Mouse (Mus musculus): ENCODE results near the gene Slc6a9. TPM values are rescaled to one million over a fixed set of nuclear protein-coding genes. Genes with fewer than 3 reads are reported as not detected.

Gene Slc6a9
- 9.4 and 10.3 TPM in 2 replicates for total RNA-seq (2021)
- long read RNA-seq, experiment 1, partial matches to known transcripts: 0 of 6 reads
- long read RNA-seq, experiment 1, other reads (novel, unspliced or antisense): 3 of 6 reads
- long read RNA-seq, experiment 2, transcript Slc6a9-201 (14 exons, 3,479 nt): major isoform, 5 of 10 reads
- long read RNA-seq, experiment 2, partial matches to known transcripts: 1 of 10 reads
- long read RNA-seq, experiment 2, other reads (novel, unspliced or antisense): 4 of 10 reads

DNA sequence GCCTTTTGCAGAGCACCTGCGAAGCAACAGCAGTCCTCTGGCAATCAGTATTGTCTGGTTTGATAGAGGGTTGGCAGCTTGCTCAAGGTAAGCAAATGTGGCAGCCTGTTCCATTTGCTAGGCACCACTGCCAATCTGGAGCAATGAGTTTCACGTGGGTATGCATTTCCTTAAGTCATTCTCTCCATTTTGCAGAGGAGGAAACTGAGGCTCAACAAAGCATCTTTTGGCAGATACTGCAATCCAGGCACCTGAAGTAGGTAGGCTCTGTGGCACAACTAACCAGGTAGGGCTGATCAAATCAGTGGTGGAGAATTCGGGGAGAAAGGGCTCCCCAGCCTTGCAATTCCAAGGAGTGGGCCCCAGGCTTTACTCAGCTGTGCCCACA, at the start of gene Slc6a9:
TSS of gene Slc6a9 (plus strand) at position 50 of the 388 bp plus-strand sequence.
- DNase-seq: no peak

DNA sequence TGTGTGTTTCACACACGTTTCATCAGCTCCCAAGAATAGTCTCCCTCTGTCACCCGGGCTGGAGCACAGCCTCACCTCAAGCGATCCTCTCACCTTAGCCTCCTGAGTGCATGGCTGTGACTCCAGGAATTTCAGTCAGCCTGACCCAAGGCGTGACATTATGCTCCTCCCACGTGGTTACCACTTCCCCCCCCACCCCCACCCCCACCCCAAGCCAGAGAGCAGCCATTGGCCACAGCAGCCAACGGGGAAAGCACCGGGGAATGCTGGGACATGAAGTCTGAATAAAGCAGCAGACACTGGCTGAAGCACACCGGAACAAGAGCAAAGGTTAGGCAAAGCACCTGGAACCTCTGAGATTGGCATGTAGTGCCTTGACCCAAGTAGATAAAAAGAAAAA, 47.3 kb upstream of the Slc6a9 start:
- peak; percentile 24 for DNase-seq

DNA sequence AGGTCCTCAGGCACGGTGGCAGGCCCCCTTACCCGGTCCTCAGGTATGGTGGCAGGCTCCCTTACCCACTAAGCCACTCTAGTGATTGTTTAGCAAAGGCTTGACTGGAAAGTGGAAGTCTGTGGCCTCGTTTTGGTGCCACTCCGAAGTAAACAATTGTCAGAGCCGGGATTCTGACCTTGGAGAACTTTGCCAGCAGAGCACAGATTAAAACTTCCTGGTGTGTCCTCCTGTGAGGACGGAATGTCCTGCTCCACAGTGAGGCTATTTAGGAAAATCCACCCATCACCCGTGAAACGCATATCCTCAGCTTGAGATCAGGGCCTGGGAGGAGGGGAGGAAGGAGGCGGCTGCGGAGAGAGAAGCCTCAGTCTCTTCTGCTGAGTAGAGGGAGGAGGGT, 46.0 kb upstream of the Slc6a9 start:
- DNase-seq: peak; percentile 71

DNA sequence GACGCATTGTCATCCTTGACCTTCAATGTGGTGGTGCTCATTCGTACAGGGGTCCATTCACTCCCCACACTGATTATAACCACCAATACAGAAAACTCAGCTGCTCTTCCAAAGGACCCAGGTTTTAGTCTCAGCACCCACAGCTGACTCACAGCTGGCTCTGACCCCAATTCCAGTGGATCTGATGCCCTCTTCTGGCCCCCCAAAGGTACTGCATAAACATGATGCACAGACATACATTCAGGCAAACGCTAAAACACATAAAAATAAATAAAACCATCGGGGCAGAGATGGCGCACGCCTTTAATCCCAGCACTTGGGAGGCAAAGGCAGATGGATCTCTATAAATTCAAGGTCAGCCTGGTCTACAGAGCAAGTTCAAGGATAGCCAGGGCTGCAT, 34.4 kb upstream of the Slc6a9 start:
- DNase-seq: no peak

DNA sequence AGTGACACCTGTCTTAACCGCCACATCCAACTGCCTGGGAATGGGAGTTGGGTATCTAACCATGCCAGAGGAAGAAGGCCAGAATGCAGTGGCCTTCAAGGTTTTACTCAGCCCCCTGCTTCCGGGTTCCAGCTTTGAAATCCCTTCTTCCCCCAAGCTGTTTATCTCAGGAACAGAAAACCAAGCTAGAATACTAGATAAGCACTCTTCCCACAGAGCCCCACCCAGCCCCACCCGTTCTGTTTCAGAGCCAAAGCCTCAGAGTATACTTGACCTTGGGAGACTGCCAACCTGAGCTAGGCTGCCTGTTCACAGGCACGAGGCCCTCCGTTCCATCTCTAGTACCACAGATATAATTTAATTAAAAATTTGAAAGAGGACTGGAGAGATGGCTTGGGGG, 27.3 kb upstream of the Slc6a9 start:
- peak; percentile 47 for DNase-seq

DNA sequence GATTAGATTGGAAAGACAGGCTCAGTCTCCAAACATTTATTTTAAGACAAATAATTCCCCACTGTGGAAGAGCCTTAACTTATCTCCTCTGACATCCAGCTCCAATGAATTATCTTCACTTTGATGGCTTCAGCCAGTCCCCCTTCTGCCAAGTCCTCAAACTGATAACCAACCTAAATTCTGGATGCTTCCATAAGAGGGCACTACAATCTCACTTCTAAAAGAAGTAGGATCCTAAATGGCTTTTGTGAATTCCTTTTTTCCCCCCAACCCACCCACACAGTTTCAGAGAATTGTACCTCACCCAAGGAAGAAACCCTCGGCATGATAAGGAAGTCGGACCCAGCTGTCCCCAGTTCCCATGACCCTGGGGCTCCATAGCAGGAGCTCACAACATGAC, 23.4 kb upstream of the Slc6a9 start:
- DNase-seq: no peak

DNA sequence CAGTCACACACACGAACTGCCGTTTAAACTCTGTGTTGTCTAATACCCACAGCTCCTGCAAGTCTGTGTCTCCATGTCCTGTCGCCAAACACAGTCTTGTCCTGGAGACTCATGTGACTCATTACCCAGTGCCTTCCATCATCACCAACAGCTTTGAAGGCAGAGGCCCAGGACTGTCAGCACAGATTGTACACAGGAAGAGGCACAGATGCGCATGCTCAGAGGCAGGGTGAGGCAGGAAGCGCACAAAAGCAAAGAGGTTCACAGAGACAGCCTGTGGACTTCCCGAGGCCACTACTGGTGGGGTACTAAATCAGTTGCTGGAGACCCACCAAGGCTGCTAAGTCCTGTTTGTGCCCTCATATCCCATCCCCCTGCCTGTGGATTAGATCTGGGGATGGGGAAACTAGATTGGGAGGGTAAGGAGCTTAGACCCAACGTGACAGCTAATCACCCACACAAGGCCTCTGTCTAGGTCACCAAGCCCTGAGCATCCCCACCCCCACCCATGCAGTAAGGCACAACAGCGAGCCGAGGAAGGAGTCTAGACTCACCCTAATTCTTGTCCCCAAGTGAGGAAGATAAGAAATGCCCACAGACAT, 20.6 kb upstream of the Slc6a9 start:
- DNase-seq: peak; percentile 59

DNA sequence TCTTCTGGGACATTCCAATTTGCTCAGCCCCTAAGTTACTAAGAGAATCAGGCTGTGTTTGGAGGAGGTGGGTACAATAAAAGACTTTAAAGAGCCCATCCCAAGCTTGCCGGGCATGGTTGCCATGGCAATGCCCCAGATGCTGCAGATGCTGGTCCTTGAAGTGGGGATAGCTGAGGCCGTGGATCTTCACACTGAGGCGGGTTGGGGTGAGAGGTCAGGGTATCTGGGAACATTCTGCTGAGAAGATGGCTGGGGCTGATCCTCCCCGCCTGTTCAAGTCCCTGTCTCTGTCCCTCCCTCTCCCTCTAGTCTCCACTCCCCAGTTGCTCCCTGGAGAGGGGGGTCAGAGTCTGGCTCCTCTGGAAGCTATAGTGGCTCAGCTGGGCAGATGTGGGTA, 20.0 kb upstream of the Slc6a9 start:
- DNase-seq: no peak

DNA sequence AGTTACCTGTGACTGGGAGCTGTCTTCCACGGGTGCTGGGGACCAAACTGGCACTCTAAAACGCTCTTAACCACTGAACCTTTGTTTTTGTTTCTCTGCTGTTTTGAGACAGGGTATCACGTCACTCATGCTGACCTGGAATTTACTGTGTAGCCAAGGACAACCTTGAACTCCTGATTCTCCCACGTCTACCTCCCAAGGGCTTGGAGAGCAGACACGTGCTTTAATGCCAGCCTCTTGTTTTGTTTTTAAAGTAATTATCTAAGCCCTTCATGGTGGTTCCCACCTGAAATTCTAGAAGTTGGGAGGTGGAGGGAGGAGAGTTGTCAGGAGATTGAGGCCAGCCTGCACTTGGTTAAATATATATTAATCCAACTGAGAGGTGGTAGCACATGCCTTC, 17.5 kb upstream of the Slc6a9 start:
- DNase-seq: no peak

DNA sequence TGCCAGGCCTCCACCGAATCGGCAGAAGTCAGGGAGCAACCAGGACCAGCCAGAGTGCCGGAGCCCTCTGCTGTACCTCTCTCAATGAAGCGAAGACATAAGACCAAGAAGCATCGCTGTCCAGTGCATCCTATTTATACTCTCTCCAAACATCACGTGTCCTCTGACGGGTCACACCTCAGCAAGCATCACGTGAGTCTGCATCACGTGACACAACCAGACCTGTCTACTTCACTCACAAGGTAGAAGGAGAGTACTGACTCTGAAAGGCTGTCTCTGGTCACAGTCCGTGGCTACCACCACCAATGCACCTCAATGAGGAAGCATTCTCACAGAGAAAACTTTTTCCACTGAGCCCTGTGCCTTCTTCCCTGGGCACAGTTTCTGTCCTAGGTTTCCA, 16.3 kb upstream of the Slc6a9 start:
- no peak for DNase-seq

DNA sequence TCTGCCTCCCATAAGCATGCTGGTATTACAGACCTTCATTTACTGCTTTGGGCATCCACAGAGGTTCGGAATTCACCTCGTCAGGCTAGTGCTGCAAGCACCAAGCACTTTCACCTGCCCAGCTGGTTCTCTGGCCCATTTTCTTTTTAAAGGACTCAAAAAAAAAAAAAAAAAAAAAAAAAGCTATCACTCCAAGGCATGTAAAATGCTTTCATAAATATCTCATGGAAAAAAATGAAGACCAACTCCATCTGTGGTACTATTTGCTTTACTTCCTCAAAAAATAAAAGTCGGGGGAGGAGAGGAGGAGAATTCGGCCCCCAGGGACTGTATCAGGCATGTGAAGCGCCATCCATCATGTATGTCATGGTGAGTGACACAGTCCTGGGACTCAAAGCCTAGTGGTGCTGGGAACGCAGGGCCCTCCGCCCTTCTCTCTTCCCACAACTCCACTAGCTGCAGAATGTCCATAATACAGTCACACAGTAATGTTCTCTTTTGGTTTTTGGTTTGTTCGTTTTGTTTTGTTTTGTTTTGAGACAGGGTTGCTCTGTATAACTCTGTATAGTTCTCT, 5.6 kb upstream of the Slc6a9 start:
- no peak for DNase-seq

DNA sequence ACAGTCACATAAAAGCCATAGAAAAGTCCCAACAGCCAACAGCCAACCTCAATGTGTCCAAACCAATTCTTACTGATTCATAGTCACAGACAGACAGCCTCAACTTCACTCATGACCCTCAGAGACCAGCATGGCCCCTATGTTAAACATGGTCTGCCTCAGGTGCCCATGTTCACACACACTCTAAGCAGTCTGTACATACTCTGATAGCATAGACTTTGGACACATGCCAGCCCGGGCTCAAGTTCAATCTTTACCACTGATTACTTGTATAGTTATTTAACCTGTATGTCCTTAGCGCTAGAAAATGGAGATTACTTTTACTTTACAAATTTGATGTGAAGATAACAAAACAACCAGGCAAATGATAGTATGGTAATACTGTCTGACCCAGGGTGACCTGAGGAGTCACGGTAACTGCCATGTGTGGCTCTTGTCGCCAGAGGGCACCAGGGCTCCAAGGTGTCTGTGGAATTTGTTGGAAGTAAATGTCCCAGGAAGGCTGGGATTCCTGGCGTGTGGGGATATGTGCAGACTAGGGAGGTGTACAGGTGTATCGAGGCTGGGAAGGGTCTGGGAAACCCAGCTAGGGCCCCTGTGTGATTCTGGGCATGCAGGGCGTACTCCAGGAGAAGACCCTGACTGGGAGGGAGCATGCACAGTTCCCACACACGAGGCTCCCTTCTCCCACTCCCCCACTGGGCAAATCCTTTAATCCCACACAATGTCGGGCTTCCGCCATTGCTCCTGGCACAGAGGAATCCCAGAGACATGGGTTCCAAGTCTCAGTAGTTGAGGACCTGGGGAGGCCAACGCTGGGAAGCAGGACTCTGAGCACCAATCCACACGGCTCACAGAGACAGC, 4.8 kb upstream of the Slc6a9 start:
- peak; percentile 85 for DNase-seq

DNA sequence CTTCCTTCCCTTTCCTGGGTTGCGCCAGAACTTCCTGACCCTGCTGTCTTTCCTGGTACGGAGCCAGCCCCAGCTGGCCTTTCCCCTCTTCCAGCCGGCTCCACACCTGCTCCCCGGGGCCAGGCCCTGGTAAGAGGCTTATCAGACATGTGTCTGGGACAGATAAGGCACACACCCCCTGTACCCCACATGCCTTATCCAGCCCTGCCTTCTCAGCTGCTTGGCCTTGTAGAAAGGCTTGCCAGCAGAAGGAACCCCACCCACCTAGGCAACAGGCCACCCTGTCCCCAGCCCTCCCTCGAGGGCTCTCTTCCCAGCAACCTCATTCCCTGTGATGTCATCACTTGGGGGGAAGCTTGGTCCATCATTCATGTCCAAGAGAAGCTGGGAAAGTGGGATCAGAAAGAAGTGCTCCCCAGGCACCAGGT, 4.2 kb upstream of the Slc6a9 start:
- peak; percentile 58 for DNase-seq

DNA sequence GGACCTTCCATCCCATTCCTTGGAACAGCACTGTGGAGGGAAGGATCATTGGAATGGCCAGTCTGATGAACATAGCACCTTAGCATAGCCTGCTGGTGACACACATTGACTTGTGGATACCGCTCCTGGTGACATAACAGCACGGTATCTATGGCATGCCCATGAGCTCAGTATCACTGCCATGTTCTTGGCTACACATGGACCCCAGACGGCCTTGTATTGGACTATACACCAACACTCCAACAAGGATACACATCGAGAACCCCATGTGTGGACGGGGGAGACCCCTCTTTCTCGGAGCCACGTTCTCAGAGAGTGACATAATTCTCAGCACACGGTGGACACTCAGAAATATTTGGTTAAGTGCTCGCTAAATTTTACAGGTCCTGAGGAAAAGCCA, 3.5 kb upstream of the Slc6a9 start:
- DNase-seq: no peak

DNA sequence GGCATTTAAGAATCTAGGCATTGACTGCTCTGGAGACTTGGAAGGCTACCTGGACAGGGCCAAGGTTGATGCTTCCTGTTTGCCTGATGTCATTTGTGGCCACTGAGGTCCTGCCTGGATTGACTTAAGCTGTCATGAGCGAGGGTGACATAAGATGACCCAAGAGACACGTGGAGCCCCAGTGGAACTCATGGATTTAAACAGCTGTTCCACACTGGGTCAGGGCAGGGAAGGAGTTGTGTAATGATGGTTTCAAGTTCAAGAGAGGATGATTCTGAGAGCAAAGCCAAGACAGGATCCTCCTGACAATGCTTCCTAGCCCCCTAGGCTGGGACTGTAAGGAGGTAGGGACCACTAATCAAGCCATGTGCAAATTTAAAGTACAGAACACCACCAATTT, 2.8 kb upstream of the Slc6a9 start:
- no peak for DNase-seq

DNA sequence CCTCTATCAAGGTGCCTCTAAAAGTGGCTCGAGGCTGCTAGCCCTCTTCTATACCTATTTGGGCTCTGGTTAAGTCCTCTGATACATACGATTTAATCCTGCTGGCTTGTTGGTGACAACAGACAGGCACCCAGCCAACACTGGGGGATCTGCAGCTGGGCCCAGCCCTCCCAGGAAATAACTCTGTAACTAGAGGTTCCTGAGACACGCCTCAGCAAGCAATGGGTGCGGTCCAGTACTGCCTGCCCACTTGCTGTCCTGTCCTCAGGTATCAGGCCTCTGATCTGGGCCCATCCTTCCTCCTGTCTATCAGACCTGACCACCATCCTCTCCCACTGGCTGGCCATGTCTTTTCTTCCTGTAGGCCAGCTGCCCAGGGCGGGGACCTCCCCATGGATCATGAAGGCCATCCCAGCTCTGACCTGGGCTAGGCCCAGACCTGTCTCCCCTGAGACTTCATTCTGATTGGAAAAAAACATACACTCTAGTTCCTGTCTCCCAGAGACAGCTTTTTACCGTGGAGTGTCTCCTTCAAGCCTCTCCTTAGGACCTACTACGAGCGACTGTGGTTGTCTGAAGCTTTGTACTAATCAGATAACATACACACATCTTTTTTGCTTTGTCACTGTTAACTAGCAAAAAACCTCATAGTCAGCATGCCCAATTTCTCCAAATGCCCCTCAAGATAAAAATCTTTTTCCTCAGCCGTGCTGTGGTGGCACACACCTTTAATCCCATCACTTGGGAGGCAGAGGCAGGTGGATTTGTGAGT, 2.2 kb upstream of the Slc6a9 start:
- DNase-seq: no peak

DNA sequence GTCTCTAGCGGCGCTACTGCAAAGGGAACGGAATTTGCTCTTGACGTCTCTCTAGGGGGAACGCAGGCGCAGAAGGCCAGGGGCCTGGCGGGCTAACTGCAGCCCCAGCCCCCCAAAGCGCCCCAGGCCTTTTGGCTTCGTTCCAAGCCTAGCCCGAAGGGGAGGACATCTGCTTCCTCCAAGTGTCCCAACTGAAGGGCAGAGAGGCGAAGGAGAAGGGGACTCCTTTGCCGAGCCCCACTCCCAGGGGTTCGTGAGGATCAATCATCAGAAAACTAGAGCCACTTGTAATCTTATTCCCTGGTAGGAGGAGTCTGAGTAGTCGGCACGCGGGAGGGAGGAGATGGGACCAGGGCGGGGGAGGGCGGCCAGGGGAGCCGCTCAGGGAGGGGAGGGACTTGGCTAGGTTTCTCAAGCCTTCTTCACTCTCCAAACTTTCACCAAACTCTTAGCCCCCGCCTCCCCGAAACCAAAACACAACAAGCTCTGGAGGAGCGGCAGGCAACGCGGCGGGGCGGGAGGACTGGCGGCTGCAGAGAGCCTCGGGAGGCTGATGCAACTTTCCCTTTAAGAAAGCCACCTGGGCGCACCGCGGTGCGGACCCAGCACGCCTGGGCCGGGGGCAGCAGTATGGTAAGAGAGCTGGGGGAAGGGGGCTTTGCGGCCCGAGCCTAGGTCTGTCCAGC, 682 bp downstream of the Slc6a9 start:
- DNase-seq: peak; percentile 84

DNA sequence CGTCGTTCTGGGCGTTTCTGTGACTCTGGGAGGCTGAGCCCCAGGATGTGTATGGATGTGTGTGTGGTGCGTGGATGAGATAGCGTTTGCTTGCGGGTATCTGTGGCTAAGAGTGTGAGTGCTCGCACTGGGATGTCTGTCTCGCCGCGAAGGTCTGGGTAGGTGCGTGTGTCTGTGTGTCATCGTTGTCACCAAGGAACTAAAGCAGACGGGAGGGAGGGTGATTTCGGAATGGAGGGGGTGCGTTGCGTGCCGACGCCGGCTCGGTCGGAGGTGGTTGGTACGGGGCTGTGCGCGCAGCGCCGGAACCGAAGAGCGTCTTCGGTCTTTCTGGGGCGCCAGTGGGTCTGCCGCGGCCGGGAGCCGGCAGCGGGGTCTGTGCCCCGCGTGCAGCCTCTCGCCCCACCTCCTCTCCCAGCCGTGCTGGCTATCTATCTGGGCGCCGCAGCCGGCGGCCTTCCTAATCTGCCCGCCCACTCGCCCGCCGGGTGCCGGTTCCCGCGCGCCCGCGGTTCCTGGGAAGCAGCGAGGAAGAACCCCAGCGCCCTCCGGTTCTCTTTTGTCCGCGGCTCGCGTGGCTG, 1.3 kb downstream of the Slc6a9 start:
- peak; percentile 72 for DNase-seq

DNA sequence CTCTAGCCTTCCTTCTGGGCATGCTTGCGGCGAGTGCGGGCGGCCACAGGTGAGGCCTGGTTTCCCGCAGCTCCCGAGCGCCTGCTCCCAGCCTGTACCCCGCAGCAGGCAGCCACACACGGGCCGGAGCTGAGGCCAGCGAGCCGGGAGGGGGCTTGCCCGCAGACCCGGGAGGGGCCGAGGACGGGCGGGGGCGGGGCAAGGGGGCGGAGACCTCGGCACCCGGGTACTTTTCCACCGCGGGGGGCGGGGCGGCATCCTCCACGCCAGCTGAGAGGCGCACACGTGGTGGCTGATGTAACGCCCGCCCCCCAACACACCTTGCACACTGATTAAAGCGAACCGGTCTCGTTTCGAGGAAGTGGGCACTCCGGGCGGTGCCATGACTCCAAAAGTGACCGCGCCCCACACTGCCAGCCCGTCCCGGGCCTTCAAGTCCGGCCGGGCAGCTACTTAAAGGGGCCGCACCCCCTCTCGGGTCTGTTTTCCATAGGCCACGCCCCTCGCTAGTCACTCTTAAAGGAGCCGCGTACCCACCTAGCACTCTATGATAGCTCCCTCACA, 2.0 kb downstream of the Slc6a9 start:
- DNase-seq: peak; percentile 94

DNA sequence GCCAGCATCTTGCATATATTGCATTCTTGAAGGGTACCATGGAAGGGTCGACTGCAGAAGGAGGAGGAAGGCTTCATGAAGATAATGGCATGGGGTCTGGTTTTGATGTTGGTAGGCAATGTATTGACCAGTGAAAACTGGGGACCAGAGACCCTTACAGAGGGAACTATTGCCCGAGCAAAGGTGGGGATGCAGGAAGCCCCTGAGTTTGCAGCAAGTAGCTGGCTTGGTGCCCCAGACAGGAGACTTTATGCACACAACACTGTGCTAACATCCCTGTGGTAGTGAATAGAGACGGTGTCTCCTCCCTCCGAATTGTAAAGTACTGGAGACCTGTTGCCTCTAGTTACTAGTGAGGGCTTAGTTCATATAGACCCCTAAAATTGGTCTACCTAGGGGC, 3.0 kb downstream of the Slc6a9 start:
- no peak for DNase-seq

DNA sequence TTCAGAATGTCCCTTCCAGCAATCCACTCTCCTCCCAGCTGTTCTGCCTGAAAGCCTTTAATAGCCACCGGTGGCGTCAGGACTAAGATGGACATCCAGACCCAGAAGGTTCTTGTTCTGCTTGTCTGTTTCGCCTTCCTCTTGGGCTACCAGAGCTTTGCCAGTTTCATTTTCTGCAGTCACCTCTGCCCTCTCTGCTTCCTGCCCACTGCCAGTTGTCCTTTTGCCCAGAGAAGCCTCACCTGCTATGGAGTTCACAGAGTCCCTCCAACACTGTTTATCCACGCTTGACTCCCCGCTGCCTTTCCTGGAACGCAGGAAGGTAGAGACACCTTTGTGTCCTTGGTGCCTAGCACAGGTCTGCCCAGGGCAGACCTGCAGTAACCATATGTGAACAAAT, 5.1 kb downstream of the Slc6a9 start:
- DNase-seq: no peak

Measured in adrenal gland, postnatal 14 days (tissue).